Mouse (Mus musculus): ENCODE results near the gene 1110059E24Rik. TPM values are rescaled to one million over a fixed set of nuclear protein-coding genes. Genes with fewer than 3 reads are reported as not detected.

The 1110059E24Rik gene
- polyA plus RNA-seq, 1 experiment = 4.3 TPM

GRCm38 (mm10) chr19:21660734-21661133, 8.0 kb upstream of the 1110059E24Rik start:
- 76% methylated on average over 1 of the region's 1 CpGs for WGBS
- no peak for DNase-seq (ENCODE audit: low read depth in 1 of 2, low spot score in 2 of 2)
- H3K27me3 ChIP-seq (ENCODE audit: control insufficient read depth, insufficient read depth, low read length) = no peaks in the 10 kb centered on the region
- H3K27ac ChIP-seq (ENCODE audit: insufficient read depth, low read length) = no peak overlapping the region
- H3K4me3 ChIP-seq (ENCODE audit: extremely low read depth, insufficient read depth, insufficient read length) = no peak overlapping the region
- H3K36me3 ChIP-seq (ENCODE audit: control insufficient read depth, insufficient read depth, low read length) = no peaks in the 10 kb centered on the region; the same call in 1 of the 2 replicates
- peaks cover 15% of the 10 kb centered on the region for H3K4me1 ChIP-seq (ENCODE audit: control insufficient read depth, insufficient read depth, insufficient read length)
- TF ChIP-seq POLR2A (IDR thresholded peaks at IDR 0.05; ENCODE audit: low read depth, low read length) = no peak
- TF ChIP-seq CTCF (IDR thresholded peaks at IDR 0.05; ENCODE audit: extremely low read depth, insufficient read depth, insufficient read length, insufficient replicate concordance) = no peak

GRCm38 (mm10) chr19:21654788-21655187, 2.0 kb upstream of the 1110059E24Rik start:
- no peak for DNase-seq (ENCODE audit: low read depth in 1 of 2, low spot score in 2 of 2)
- 59% methylated on average over 7 of the region's 7 CpGs for WGBS
- H3K27ac ChIP-seq (ENCODE audit: insufficient read depth, low read length) = no peak overlapping the region
- peak overlapping the region; percentile 12 for H3K4me3 ChIP-seq (ENCODE audit: extremely low read depth, insufficient read depth, insufficient read length)
- H3K4me1 ChIP-seq (ENCODE audit: control insufficient read depth, insufficient read depth, insufficient read length) = peaks cover 13% of the 10 kb centered on the region
- TF ChIP-seq POLR2A (IDR thresholded peaks at IDR 0.05; ENCODE audit: low read depth, low read length) (no peak), CTCF (IDR thresholded peaks at IDR 0.05; ENCODE audit: extremely low read depth, insufficient read depth, insufficient read length, insufficient replicate concordance) (no peak)
- no peaks in the 10 kb centered on the region for H3K36me3 ChIP-seq (ENCODE audit: control insufficient read depth, insufficient read depth, low read length)
- H3K27me3 ChIP-seq (ENCODE audit: control insufficient read depth, insufficient read depth, low read length) = no peaks in the 10 kb centered on the region

- Histone ChIP-seq H3K4me1 (ENCODE audit: control insufficient read depth, insufficient read depth, insufficient read length) (peaks cover 8% of the 10 kb centered on the region), H3K4me3 (ENCODE audit: extremely low read depth, insufficient read depth, insufficient read length) (peak within 1 kb of the TSS; percentile 73), H3K36me3 (ENCODE audit: control insufficient read depth, insufficient read depth, low read length) (peaks cover 1% of the 10 kb centered on the region; the same call in 1 of the 2 replicates), H3K27me3 (ENCODE audit: control insufficient read depth, insufficient read depth, low read length) (no peaks in the 10 kb centered on the region), H3K27ac (ENCODE audit: insufficient read depth, low read length) (peak within 1 kb of the TSS; percentile 98)
- DNase-seq (ENCODE audit: low read depth in 1 of 2, low spot score in 2 of 2) = peak in 1 of 2 experiments; percentile 40
- TF ChIP-seq CTCF (IDR thresholded peaks at IDR 0.05; ENCODE audit: extremely low read depth, insufficient read depth, insufficient read length, insufficient replicate concordance) (peak; percentile 13; the same call in 1 of the 2 replicates), POLR2A (IDR thresholded peaks at IDR 0.05; ENCODE audit: low read depth, low read length) (peak; percentile 46; the same call in 1 of the 2 replicates)
- WGBS = under 1% methylated on average over 91 of the region's 105 CpGs
These were observed 601 bp upstream of the 1110059E24Rik start, which contains the start of gene Abhd17b for GRCm38 (mm10) chr19:21653172-21653981. Gene Abhd17b (plus strand): TSS chr19:21653185.

DNA sequence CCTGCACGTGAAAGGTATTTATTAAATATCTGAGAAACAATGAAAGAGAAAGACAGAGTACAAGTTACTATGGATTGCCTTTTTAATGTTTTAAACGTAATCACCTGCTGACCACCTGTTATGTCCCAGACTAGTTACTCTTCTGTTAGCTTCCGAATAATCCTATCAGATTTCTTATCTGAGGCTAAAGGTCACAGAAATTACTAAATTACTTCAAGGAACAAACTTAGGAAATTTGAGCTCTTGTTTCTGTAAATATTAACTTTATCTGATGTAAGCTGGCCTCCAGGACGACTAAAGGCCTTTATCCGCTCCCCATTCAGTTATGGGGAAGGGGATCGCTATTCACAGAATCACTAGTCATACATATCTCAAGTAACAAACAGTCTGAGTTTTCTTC, 1.1 kb downstream of the 1110059E24Rik start:
- Histone ChIP-seq H3K27me3 (ENCODE audit: control insufficient read depth, insufficient read depth, low read length) (no peaks in the 10 kb centered on the region), H3K27ac (ENCODE audit: insufficient read depth, low read length) (no peak overlapping the region; the same call in 1 of the 2 replicates), H3K4me1 (ENCODE audit: control insufficient read depth, insufficient read depth, insufficient read length) (peaks cover 17% of the 10 kb centered on the region), H3K4me3 (ENCODE audit: extremely low read depth, insufficient read depth, insufficient read length) (peak overlapping the region; percentile 73), H3K36me3 (ENCODE audit: control insufficient read depth, insufficient read depth, low read length) (peaks cover 1% of the 10 kb centered on the region; the same call in 1 of the 2 replicates)
- WGBS = 57% methylated on average over 6 of the region's 6 CpGs
- DNase-seq (ENCODE audit: low read depth in 1 of 2, low spot score in 2 of 2) = no peak
- TF ChIP-seq CTCF (IDR thresholded peaks at IDR 0.05; ENCODE audit: extremely low read depth, insufficient read depth, insufficient read length, insufficient replicate concordance) (no peak), POLR2A (IDR thresholded peaks at IDR 0.05; ENCODE audit: low read depth, low read length) (no peak)

DNA sequence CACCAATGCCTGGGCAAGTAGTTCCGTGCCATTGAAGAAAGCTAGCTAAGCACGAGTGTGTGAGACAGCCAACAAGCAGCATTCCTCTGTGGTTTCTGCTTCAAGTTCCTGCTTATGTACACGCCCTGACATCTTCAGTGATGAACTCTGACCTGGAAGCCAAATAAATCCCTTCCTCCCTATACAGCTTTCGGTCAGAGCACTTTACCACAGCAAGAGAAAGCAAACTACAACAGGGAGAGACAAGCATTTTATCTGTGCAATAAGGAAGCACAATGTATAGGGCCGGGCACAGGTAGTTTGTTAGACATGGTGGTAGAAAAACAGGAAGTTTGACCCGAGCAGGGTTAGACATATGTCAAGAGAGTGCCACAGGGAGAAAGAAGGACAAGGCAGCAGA, 6.6 kb downstream of the 1110059E24Rik start:
- H3K27ac ChIP-seq (ENCODE audit: insufficient read depth, low read length) = peak overlapping the region; percentile 73
- no peak overlapping the region for H3K4me3 ChIP-seq (ENCODE audit: extremely low read depth, insufficient read depth, insufficient read length)
- TF ChIP-seq POLR2A (IDR thresholded peaks at IDR 0.05; ENCODE audit: low read depth, low read length) (no peak), CTCF (IDR thresholded peaks at IDR 0.05; ENCODE audit: extremely low read depth, insufficient read depth, insufficient read length, insufficient replicate concordance) (no peak)
- H3K27me3 ChIP-seq (ENCODE audit: control insufficient read depth, insufficient read depth, low read length) = no peaks in the 10 kb centered on the region
- WGBS = 35% methylated on average over 6 of the region's 6 CpGs
- H3K36me3 ChIP-seq (ENCODE audit: control insufficient read depth, insufficient read depth, low read length) = peaks cover 1% of the 10 kb centered on the region; the same call in 1 of the 2 replicates
- H3K4me1 ChIP-seq (ENCODE audit: control insufficient read depth, insufficient read depth, insufficient read length) = peaks cover 20% of the 10 kb centered on the region
- DNase-seq (ENCODE audit: low read depth in 1 of 2, low spot score in 2 of 2) = no peak

GRCm38 (mm10) chr19:21645301-21645700, 7.5 kb downstream of the 1110059E24Rik start:
- Histone ChIP-seq H3K4me3 (ENCODE audit: extremely low read depth, insufficient read depth, insufficient read length) (no peak overlapping the region), H3K27me3 (ENCODE audit: control insufficient read depth, insufficient read depth, low read length) (no peaks in the 10 kb centered on the region), H3K36me3 (ENCODE audit: control insufficient read depth, insufficient read depth, low read length) (peaks cover 1% of the 10 kb centered on the region; the same call in 1 of the 2 replicates), H3K4me1 (ENCODE audit: control insufficient read depth, insufficient read depth, insufficient read length) (peaks cover 16% of the 10 kb centered on the region), H3K27ac (ENCODE audit: insufficient read depth, low read length) (peak overlapping the region; percentile 17; the same call in 1 of the 2 replicates)
- TF ChIP-seq POLR2A (IDR thresholded peaks at IDR 0.05; ENCODE audit: low read depth, low read length) (no peak), CTCF (IDR thresholded peaks at IDR 0.05; ENCODE audit: extremely low read depth, insufficient read depth, insufficient read length, insufficient replicate concordance) (no peak)
- DNase-seq (ENCODE audit: low read depth in 1 of 2, low spot score in 2 of 2) = no peak
- WGBS = 93% methylated on average over 4 of the region's 4 CpGs

Data from spleen, adult 2 months (tissue).